Mouse (Mus musculus) liver, embryonic 14.5 days (tissue): Measurements from ENCODE around the gene Arnt. TPM values are rescaled to one million over a fixed set of nuclear protein-coding genes. Genes with fewer than 3 reads are reported as not detected.
"Not testable (repeated sequence)": the region's sequence is repeated elsewhere in the genome, so short reads cannot be mapped to it uniquely, and the experiment has no call there.

ENCODE experiments used
- ATAC-seq: fragments of 200-750 bp; cut with Nextera tagmentation; 2 replicates; pipeline ENCODE4 v1.8.0; 2017; ENCODE audit warnings: moderate number of reproducible peaks, mild to moderate bottlenecking, moderate library complexity; ENCODE audit not compliant: insufficient read depth
- DNase-seq, 3 experiments: peaks; one replicate each; pipeline ENCODE4 v3.0.0-alpha.2; 2012 to 2013; ENCODE audit warnings: low read depth in 3 of 3, low spot score in 3 of 3
- H3K27ac ChIP-seq: fragments of 300-500 bp; sonication (generic); 2 replicates; pipeline ENCODE4 v1.5.1; 2014; ENCODE audit warnings: moderate library complexity, mild to moderate bottlenecking, control low read depth, inconsistent platforms
- H3K27me3 ChIP-seq: fragments of 300-500 bp; sonication (generic); 2 replicates; pipeline ENCODE4 v1.6.1; 2014; ENCODE audit warnings: mild to moderate bottlenecking, low read length, moderate library complexity; ENCODE audit not compliant: control insufficient read depth, insufficient read depth
- H3K36me3 ChIP-seq: fragments of 300-500 bp; sonication (generic); replicated peaks from 2 replicates; pipeline ENCODE4 v1.6.1; 2014; ENCODE audit warnings: low read depth; ENCODE audit not compliant: control insufficient read depth, insufficient read depth
- H3K4me1 ChIP-seq, 2 experiments: fragments of 200-500 bp in 1 of 2; fragments of 300-500 bp in 1 of 2; sonication (generic) in 1 of 2; replicated peaks; 2 replicates each; pipeline ENCODE4 v1.6.1; 2012 to 2014; ENCODE audit warnings: antibody characterized with exemption in 1 of 2, inconsistent platforms in 1 of 2, low read length in 1 of 2; ENCODE audit not compliant: control insufficient read depth in 2 of 2, insufficient read depth in 2 of 2
- H3K4me2 ChIP-seq: fragments of 300-500 bp; sonication (generic); 2 replicates; pipeline ENCODE4 v1.6.1; 2014; ENCODE audit warnings: low read depth, mild to moderate bottlenecking, control low read depth, moderate library complexity
- H3K4me3 ChIP-seq, 2 experiments: fragments of 200-500 bp in 1 of 2; fragments of 300-500 bp in 1 of 2; sonication (generic) in 1 of 2; 2 replicates each; pipeline ENCODE4 v1.5.1; 2012 to 2014; ENCODE audit warnings: low read depth in 2 of 2, low read length in 2 of 2, mild to moderate bottlenecking in 2 of 2, control low read depth in 1 of 2, inconsistent platforms in 1 of 2, moderate library complexity in 1 of 2; ENCODE audit not compliant: insufficient read depth in 1 of 2
- H3K9ac ChIP-seq: fragments of 300-500 bp; sonication (generic); replicated peaks from 2 replicates; pipeline ENCODE4 v1.6.1; 2014; ENCODE audit warnings: mild to moderate bottlenecking, control low read depth, moderate library complexity
- H3K9me3 ChIP-seq: fragments of 300-500 bp; sonication (generic); 2 replicates; pipeline ENCODE4 v1.6.1; 2016; ENCODE audit warnings: low read length, mixed read lengths; ENCODE audit not compliant: control insufficient read depth
- CTCF ChIP-seq: IDR thresholded peaks from 2 replicates; pipeline ENCODE4 v1.5.1; 2016; ENCODE audit warnings: antibody characterized with exemption, low read depth, control low read depth
- EP300 ChIP-seq: IDR thresholded peaks from 2 replicates; pipeline ENCODE4 v1.6.1; 2016; ENCODE audit warnings: antibody characterized with exemption, low read depth
- WGBS: fragments of 180-500 bp; shearing (Covaris S2); extraction: QIAGEN DNeasy Blood & Tissue Kit; methylation state at CpG from one replicate; pipeline ENCODE4 v1.1.7; 2014; ENCODE audit not compliant: insufficient replicate concordance; 5-methylcytosine and 5-hydroxymethylcytosine counted together
- polyA plus RNA-seq, 2 experiments: library from polyadenylated mRNA; depleted of rRNA in 1 of 2; stranded (reverse) in 1 of 2; unstranded in 1 of 2; fragments of >200 nt; fragmentation: Nextera tagmentation in 1 of 2; extraction: Ambion mirVana in 1 of 2; gene quantifications; 2 replicates each; pipeline versions ENCODE4 v1.2.1 to v1.2.3; 2012 to 2014

Gene Arnt
- polyA plus RNA-seq, 2 experiments, result 10.2 to 11.3 TPM

- peak overlapping the region; percentile 9 for H3K27ac ChIP-seq
- H3K9ac ChIP-seq, result peak overlapping the region; percentile 51
- no peaks in the 10 kb centered on the region for H3K27me3 ChIP-seq
- no peak for DNase-seq
- no peaks in the 10 kb centered on the region for H3K9me3 ChIP-seq
- H3K4me2 ChIP-seq, result peak overlapping the region; percentile 54
- WGBS, result 62% methylated on average over 10 of the region's 10 CpGs
- peak overlapping the region; percentile 84 to 92; a peak in 3 of 4 replicates for H3K4me3 ChIP-seq
- H3K36me3 ChIP-seq, result peaks cover 14% of the 10 kb centered on the region
- ATAC-seq, result no peak
- TF ChIP-seq CTCF (no peak), EP300 (no peak)
- peaks cover 11 to 12% of the 10 kb centered on the region in 2 experiments for H3K4me1 ChIP-seq
Observed at GRCm38 (mm10) chr3:95433301-95433915, 780 bp upstream of the Arnt start.

- peaks cover 14% of the 10 kb centered on the region for H3K36me3 ChIP-seq
- H3K9ac ChIP-seq, result peak overlapping the region; percentile 96
- H3K4me3 ChIP-seq, result peak overlapping the region; percentile 84 to 92
- no peak for TF ChIP-seq CTCF
- no peak for TF ChIP-seq EP300
- WGBS, result 2% methylated on average over 7 of the region's 7 CpGs
- DNase-seq, result peak in 1 of 3 experiments; percentile 37
- peaks cover 11 to 12% of the 10 kb centered on the region in 2 experiments for H3K4me1 ChIP-seq
- peak overlapping the region; percentile 77 for H3K4me2 ChIP-seq
- no peaks in the 10 kb centered on the region for H3K9me3 ChIP-seq
- no peak for ATAC-seq
- H3K27ac ChIP-seq, result peak overlapping the region; percentile 86
- H3K27me3 ChIP-seq, result no peaks in the 10 kb centered on the region
Observed at GRCm38 (mm10) chr3:95434983-95435370, 789 bp downstream of the Arnt start.

GRCm38 (mm10) chr3:95435561-95435960 is 1.4 kb downstream of the Arnt start:
- Histone ChIP-seq H3K4me2 (peak overlapping the region; percentile 77), H3K27me3 (no peaks in the 10 kb centered on the region), H3K36me3 (peaks cover 14% of the 10 kb centered on the region), H3K4me3 (peak overlapping the region; percentile 25 to 84; a peak in 3 of 4 replicates), H3K9me3 (no peaks in the 10 kb centered on the region), H3K27ac (no peak overlapping the region), H3K9ac (peak overlapping the region; percentile 96), H3K4me1 (peaks cover 11 to 12% of the 10 kb centered on the region in 2 experiments)
- no peak for DNase-seq
- no peak for TF ChIP-seq CTCF
- no peak for TF ChIP-seq EP300
- no peak for ATAC-seq
- 41% methylated on average over 1 of the region's 1 CpGs for WGBS

GRCm38 (mm10) chr3:95438636-95439035 is 4.4 kb downstream of the Arnt start:
- not testable (repeated sequence) for H3K9me3 ChIP-seq, H3K9ac ChIP-seq, H3K27ac ChIP-seq, DNase-seq, H3K27me3 ChIP-seq, H3K4me3 ChIP-seq, H3K4me2 ChIP-seq, ATAC-seq
- Histone ChIP-seq H3K36me3 (peaks cover 14% of the 10 kb centered on the region), H3K4me1 (peaks cover 6 to 12% of the 10 kb centered on the region in 2 experiments)
- WGBS, result 87% methylated on average over 4 of the region's 4 CpGs
- TF ChIP-seq CTCF, result 0 out of 2 replicates have a peak, but pooled peaks have one; percentile 15

- Histone ChIP-seq H3K4me1 (peaks cover 6 to 12% of the 10 kb centered on the region in 2 experiments), H3K27ac (no peak overlapping the region), H3K4me2 (no peak overlapping the region), H3K9me3 (no peaks in the 10 kb centered on the region), H3K27me3 (no peaks in the 10 kb centered on the region), H3K4me3 (no peak overlapping the region), H3K36me3 (peaks cover 14% of the 10 kb centered on the region), H3K9ac (no peak overlapping the region)
- TF ChIP-seq EP300, result no peak
- TF ChIP-seq CTCF, result no peak
- ATAC-seq, result no peak
- DNase-seq, result no peak
Observed at GRCm38 (mm10) chr3:95439670-95440069, 5.5 kb downstream of the Arnt start.
